Mouse (Mus musculus) cerebellum, adult 2 months (tissue): ENCODE results near the gene H2afj. TPM values are rescaled to one million over a fixed set of nuclear protein-coding genes. Genes with fewer than 3 reads are reported as not detected.

Source experiments
- DNase-seq, 2 experiments: peaks; one replicate each; pipeline ENCODE4 v3.0.0; 2021
- H3K27ac ChIP-seq: fragments of 200-500 bp; 2 replicates; pipeline ENCODE4 v1.5.1; 2012; ENCODE audit warnings: low read length, control low read depth, inconsistent platforms; ENCODE audit not compliant: insufficient read depth
- H3K27me3 ChIP-seq: fragments of 200-500 bp; 2 replicates; pipeline ENCODE4 v1.6.1; 2012; ENCODE audit warnings: inconsistent platforms, mild to moderate bottlenecking, low read length, moderate library complexity; ENCODE audit not compliant: control insufficient read depth, insufficient read depth
- H3K4me1 ChIP-seq: fragments of 200-500 bp; 2 replicates; pipeline ENCODE4 v1.6.1; 2011; ENCODE audit warnings: low read length; ENCODE audit not compliant: control insufficient read depth, insufficient read depth
- H3K4me3 ChIP-seq: fragments of 200-500 bp; replicated peaks from 2 replicates; pipeline ENCODE3; 2011; ENCODE audit warnings: mild to moderate bottlenecking, low read depth, low read length, control low read depth; ENCODE audit not compliant: insufficient read depth
- CTCF ChIP-seq: fragments of 200-500 bp; IDR thresholded peaks from 2 replicates; pipeline ENCODE4 v1.5.1; 2011; ENCODE audit warnings: low read depth, mild to moderate bottlenecking, control low read depth, low read length, moderate library complexity, borderline replicate concordance; ENCODE audit not compliant: insufficient read depth
- POLR2A ChIP-seq: fragments of 200-500 bp; IDR thresholded peaks from 2 replicates; pipeline ENCODE4 v1.6.1; 2011; ENCODE audit warnings: low read length, control low read depth, borderline replicate concordance; ENCODE audit not compliant: insufficient read depth
- WGBS: fragments of 180-500 bp; shearing (Covaris S2); methylation state at CpG from one replicate; pipeline ENCODE4 v1.1.7; 2018; 5-methylcytosine and 5-hydroxymethylcytosine counted together
- polyA plus RNA-seq: library from polyadenylated mRNA; depleted of rRNA; stranded (reverse); fragments of >200 nt; gene quantifications from 2 replicates; pipeline ENCODE4 v1.2.3, GENCODE M21; 2012

H2afj gene
- polyA plus RNA-seq, 1 experiment: 88.9 TPM

DNA sequence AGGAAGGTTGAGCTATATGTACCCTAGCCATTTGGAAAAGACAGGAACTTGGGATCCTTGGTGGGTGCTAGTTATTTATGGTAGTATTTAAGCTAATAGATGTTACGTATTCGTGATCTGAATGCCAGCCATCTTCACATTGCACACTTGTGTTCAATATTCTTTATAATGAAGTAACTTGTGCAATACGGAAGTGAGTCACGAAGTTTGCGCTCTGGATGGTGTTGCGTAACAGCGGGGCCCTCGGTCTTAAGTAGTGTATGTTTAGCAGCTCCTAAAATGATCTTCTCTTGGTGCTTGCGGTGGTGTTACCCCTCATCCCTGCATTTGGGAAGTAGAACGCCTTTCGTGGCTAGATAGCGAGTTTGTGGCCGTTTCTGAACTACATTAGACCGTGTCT, 1.0 kb downstream of the H2afj start:
- WGBS: 39% methylated on average over 14 of the region's 14 CpGs
- H3K4me3 ChIP-seq: peak overlapping the region; percentile 59
- peaks cover 8% of the 10 kb centered on the region; the same call in 1 of the 2 replicates for H3K4me1 ChIP-seq
- no peaks in the 10 kb centered on the region for H3K27me3 ChIP-seq
- no peak for TF ChIP-seq POLR2A
- no peak for TF ChIP-seq CTCF
- no peak overlapping the region for H3K27ac ChIP-seq
- DNase-seq: no peak

DNA sequence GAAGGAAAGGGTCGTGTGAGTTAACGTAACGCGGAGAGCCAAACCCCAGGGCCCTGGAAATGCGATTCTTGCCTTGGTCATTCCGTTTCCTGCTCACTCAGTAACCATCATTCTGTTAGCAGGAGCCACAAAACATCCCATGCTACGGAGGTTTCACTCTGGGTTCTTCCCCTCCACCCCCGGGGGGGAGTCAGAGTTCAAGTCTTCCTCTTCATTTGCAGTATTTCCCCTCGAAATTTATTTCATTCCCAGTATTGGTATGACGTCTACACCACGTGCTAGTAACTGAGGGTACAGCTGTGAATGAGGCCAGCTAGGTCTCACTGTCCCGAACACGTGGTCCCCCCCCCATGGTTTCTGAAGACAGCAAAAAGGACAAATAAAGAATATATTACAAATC, 1.6 kb downstream of the H2afj start:
- H3K27me3 ChIP-seq: no peaks in the 10 kb centered on the region
- no peak overlapping the region for H3K27ac ChIP-seq
- WGBS: 81% methylated on average over 13 of the region's 13 CpGs
- TF ChIP-seq POLR2A (no peak), CTCF (no peak)
- DNase-seq: no peak
- peaks cover 8% of the 10 kb centered on the region; the same call in 1 of the 2 replicates for H3K4me1 ChIP-seq
- H3K4me3 ChIP-seq: peak overlapping the region; percentile 9

DNA sequence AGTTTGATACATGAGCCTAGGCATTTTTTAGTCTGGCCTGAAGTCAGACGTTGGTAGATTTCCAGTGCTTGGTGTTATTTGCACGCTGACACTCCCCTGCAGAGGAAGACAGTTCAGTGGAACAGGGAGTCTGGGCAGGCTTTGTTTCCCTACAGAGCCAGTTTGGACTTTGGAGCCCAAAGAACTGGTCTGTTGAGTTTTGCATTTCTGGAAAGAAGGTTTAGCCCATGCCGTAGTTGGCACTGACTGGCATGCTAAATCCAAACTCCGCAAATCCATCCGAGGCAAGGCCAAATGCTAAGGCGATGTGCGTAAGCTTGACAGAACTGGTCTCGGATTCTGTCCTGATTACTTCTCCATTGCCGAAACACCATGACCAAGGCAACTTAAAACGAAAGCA, 3.2 kb downstream of the H2afj start:
- TF ChIP-seq POLR2A: no peak
- no peak for TF ChIP-seq CTCF
- 79% methylated on average over 10 of the region's 10 CpGs for WGBS
- Histone ChIP-seq H3K4me3 (no peak overlapping the region), H3K4me1 (peaks cover 8% of the 10 kb centered on the region; the same call in 1 of the 2 replicates), H3K27me3 (no peaks in the 10 kb centered on the region), H3K27ac (no peak overlapping the region)
- no peak for DNase-seq

DNA sequence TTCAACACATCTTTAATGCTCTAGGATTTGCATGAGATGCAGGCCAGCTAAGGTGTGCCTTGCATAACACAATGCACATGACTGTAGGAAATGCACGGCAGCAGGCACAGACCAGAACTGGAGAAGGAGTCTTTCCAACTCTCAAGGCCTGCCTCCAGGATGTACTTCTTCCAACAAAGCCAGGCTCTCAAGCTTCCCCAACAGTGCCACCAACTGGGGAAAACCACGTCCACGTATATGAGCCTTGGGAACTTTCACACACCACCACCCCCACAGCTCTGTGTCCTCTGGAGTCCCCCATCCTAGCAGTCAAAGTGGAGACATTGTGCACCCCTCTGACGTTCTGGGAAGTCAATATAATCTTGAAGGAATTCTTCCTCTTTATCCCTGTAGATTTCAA, 5.1 kb downstream of the H2afj start:
- Histone ChIP-seq H3K4me3 (no peak overlapping the region), H3K4me1 (peaks cover 8% of the 10 kb centered on the region; the same call in 1 of the 2 replicates), H3K27me3 (no peaks in the 10 kb centered on the region), H3K27ac (no peak overlapping the region)
- no peak for DNase-seq
- TF ChIP-seq POLR2A (no peak), CTCF (no peak)
- 25% methylated on average over 4 of the region's 4 CpGs for WGBS

DNA sequence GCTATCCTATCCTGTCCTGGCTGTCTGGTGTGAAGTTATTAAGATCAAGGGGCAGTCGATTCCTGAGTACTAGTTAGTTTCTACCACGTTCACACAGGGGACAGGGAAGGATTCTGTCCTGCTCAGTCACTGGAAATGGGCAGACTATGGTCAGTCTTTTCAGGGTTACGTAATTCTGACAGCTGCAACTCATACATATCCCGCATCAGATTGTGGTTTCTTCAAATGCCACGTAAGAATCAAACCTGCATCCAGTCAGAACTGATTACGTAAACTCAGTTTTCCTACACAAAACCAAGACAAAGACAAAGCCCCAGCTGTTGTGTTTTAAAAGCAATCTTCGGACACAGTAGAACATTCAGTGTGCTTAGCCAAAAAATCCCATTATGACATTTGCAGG, 7.3 kb downstream of the H2afj start:
- H3K4me1 ChIP-seq: no peaks in the 10 kb centered on the region
- 89% methylated on average over 7 of the region's 7 CpGs for WGBS
- TF ChIP-seq CTCF (no peak), POLR2A (no peak)
- no peak for DNase-seq
- H3K27ac ChIP-seq: no peak overlapping the region
- H3K4me3 ChIP-seq: no peak overlapping the region
- H3K27me3 ChIP-seq: no peaks in the 10 kb centered on the region

DNA sequence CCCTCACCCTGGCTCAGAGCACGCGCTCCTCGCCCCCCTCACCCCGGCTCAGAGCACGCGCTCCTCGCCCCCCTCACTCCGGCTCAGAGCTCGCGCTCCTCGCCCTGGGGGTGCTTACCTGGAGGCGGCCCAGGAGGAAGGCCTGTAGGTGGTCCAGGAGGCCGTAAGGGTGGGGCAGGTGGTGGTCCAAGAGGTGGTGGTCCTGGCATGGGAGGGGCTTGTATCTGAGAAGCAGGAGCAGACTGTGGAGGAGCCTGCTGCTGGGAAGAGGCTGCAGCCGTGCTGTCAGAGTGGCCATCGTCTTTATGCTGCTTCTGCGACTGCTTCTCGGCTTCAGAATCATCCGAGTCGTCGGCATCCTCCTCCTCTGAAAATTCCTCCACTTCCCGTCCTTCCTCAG, 8.8 kb downstream of the H2afj start:
- Histone ChIP-seq H3K27ac (no peak overlapping the region), H3K27me3 (no peaks in the 10 kb centered on the region), H3K4me1 (no peaks in the 10 kb centered on the region), H3K4me3 (no peak overlapping the region)
- no peak for DNase-seq
- WGBS: 86% methylated on average over 21 of the region's 21 CpGs
- TF ChIP-seq CTCF (no peak), POLR2A (no peak)

DNA sequence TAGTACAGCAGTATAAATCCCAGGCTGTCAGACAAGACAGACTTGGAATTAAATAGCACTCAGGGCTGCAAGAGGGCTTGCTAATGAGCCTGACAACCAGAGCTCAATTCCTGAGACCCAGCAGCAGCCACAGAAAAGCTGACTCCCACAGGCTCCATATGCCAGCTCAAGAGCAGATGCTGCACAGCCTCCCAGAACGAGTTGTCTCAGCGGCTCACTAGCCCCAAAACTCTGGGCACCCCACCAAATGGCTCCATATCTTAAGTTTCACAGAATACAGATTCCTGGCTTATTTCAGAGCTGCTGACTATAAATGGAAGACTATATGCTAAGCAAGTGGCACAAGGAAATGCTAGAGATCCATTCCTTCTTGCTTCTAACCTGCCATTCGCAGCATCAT, 9.5 kb downstream of the H2afj start:
- Histone ChIP-seq H3K4me3 (no peak overlapping the region), H3K27ac (no peak overlapping the region), H3K27me3 (no peaks in the 10 kb centered on the region), H3K4me1 (no peaks in the 10 kb centered on the region)
- TF ChIP-seq CTCF (no peak), POLR2A (no peak)
- DNase-seq: no peak
- 53% methylated on average over 3 of the region's 3 CpGs for WGBS

DNA sequence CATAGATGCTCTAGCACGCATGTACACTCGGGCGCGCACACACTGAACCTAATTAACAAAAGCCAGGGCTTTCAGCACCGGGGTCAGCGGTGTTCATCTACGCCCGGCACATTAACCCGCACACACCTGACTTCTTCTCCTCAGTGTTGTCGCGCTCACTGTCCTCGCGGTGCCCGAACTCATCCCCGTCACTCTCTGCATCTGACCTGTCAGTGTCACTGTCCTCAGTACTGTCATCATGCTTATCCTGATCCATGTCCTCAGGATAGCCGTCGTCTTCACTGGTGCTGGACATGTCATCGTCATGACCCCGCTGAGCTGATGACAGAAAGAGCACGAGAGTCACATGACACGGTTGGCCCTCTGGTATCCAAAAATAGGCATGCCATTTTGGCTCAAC, 12.3 kb downstream of the H2afj start:
- no peak overlapping the region for H3K4me3 ChIP-seq
- TF ChIP-seq CTCF (no peak), POLR2A (no peak)
- DNase-seq: no peak
- H3K27ac ChIP-seq: no peak overlapping the region
- H3K27me3 ChIP-seq: no peaks in the 10 kb centered on the region
- 95% methylated on average over 21 of the region's 21 CpGs for WGBS
- no peaks in the 10 kb centered on the region for H3K4me1 ChIP-seq
